Mouse (Mus musculus) kidney, adult 2 months (tissue): ENCODE results near the gene Foxe3. TPM values are rescaled to one million over a fixed set of nuclear protein-coding genes. Genes with fewer than 3 reads are reported as not detected.

Source experiments
- DNase-seq: peaks from one replicate; pipeline ENCODE4 v3.0.0; 2021
- H3K27ac ChIP-seq: fragments of 200-500 bp; 2 replicates; pipeline ENCODE4 v1.5.1; 2012; ENCODE audit warnings: low read depth, low read length, control low read depth, inconsistent platforms; ENCODE audit not compliant: insufficient read depth
- H3K27me3 ChIP-seq: fragments of 200-500 bp; replicated peaks from 2 replicates; pipeline ENCODE4 v1.6.1; 2012; ENCODE audit warnings: mild to moderate bottlenecking, moderate library complexity, low read length, inconsistent platforms; ENCODE audit not compliant: control insufficient read depth, insufficient read depth
- H3K36me3 ChIP-seq: fragments of 200-500 bp; 2 replicates; pipeline ENCODE4 v1.6.1; 2012; ENCODE audit warnings: mild to moderate bottlenecking, moderate library complexity, low read length, inconsistent platforms; ENCODE audit not compliant: control insufficient read depth, insufficient read depth
- H3K4me1 ChIP-seq: fragments of 200-500 bp; 2 replicates; pipeline ENCODE4 v1.6.1; 2011; ENCODE audit warnings: low read length; ENCODE audit not compliant: control insufficient read depth, insufficient read depth
- H3K4me3 ChIP-seq: fragments of 200-500 bp; 2 replicates; pipeline ENCODE4 v1.5.1; 2011; ENCODE audit warnings: mild to moderate bottlenecking, low read depth, low read length, control low read depth; ENCODE audit not compliant: insufficient read depth
- CTCF ChIP-seq: fragments of 200-500 bp; conservative IDR thresholded peaks from 2 replicates; pipeline ENCODE4 v1.5.1; 2011; ENCODE audit warnings: low read depth, mild to moderate bottlenecking, control low read depth, low read length, moderate library complexity, mixed read lengths; ENCODE audit not compliant: insufficient read depth, insufficient read length
- POLR2A ChIP-seq: fragments of 200-500 bp; IDR thresholded peaks from one replicate; pipeline ENCODE4 v1.6.1; 2011; ENCODE audit warnings: low read depth, low read length, control low read depth
- WGBS: fragments of 180-500 bp; shearing (Covaris S2); methylation state at CpG from one replicate; pipeline ENCODE4 v1.1.7; 2018; 5-methylcytosine and 5-hydroxymethylcytosine counted together
- polyA plus RNA-seq: library from polyadenylated mRNA; depleted of rRNA; stranded (reverse); fragments of >200 nt; gene quantifications from 2 replicates; pipeline ENCODE4 v1.2.3, GENCODE M21; 2012

Gene Foxe3
- polyA plus RNA-seq, 1 experiment: not detected

GRCm38 (mm10) chr4:114938248-114938647 lies 12.4 kb upstream of the Foxe3 start:
- DNase-seq: no peak
- Histone ChIP-seq H3K27me3 (no peaks in the 10 kb centered on the region), H3K36me3 (no peaks in the 10 kb centered on the region), H3K4me1 (no peaks in the 10 kb centered on the region), H3K27ac (no peak overlapping the region), H3K4me3 (no peak overlapping the region)
- WGBS: 37% methylated on average over 3 of the region's 3 CpGs
- TF ChIP-seq CTCF: no peak
- TF ChIP-seq POLR2A: no peak

GRCm38 (mm10) chr4:114937459-114938047 lies 11.7 kb upstream of the Foxe3 start:
- no peak for TF ChIP-seq CTCF
- TF ChIP-seq POLR2A: no peak
- Histone ChIP-seq H3K27me3 (no peaks in the 10 kb centered on the region), H3K4me1 (no peaks in the 10 kb centered on the region), H3K4me3 (no peak overlapping the region), H3K27ac (no peak overlapping the region), H3K36me3 (no peaks in the 10 kb centered on the region)
- 78% methylated on average over 4 of the region's 4 CpGs for WGBS
- DNase-seq: no peak

- TF ChIP-seq CTCF (no peak), POLR2A (no peak)
- Histone ChIP-seq H3K4me3 (no peak overlapping the region), H3K27ac (no peak overlapping the region), H3K36me3 (no peaks in the 10 kb centered on the region), H3K4me1 (no peaks in the 10 kb centered on the region), H3K27me3 (no peaks in the 10 kb centered on the region)
- no peak for DNase-seq
- WGBS: 80% methylated on average over 6 of the region's 6 CpGs
These were observed 8.4 kb upstream of the Foxe3 start for GRCm38 (mm10) chr4:114934188-114934587.

- H3K4me3 ChIP-seq: no peak overlapping the region
- H3K4me1 ChIP-seq: no peaks in the 10 kb centered on the region
- 87% methylated on average over 4 of the region's 4 CpGs for WGBS
- H3K27me3 ChIP-seq: no peaks in the 10 kb centered on the region
- no peak overlapping the region for H3K27ac ChIP-seq
- DNase-seq: no peak
- TF ChIP-seq CTCF (no peak), POLR2A (no peak)
- no peaks in the 10 kb centered on the region for H3K36me3 ChIP-seq
These were observed 6.9 kb upstream of the Foxe3 start for GRCm38 (mm10) chr4:114932747-114933146.

- H3K27me3 ChIP-seq: peaks cover 8% of the 10 kb centered on the region; the same call in 1 of the 2 replicates
- H3K4me1 ChIP-seq: no peaks in the 10 kb centered on the region
- DNase-seq: no peak
- H3K36me3 ChIP-seq: no peaks in the 10 kb centered on the region
- 71% methylated on average over 15 of the region's 15 CpGs for WGBS
- TF ChIP-seq POLR2A: no peak
- TF ChIP-seq CTCF: no peak
- no peak overlapping the region for H3K27ac ChIP-seq
- H3K4me3 ChIP-seq: no peak overlapping the region
These were observed 3.3 kb upstream of the Foxe3 start for GRCm38 (mm10) chr4:114929155-114929554.

- Histone ChIP-seq H3K27me3 (peaks cover 8% of the 10 kb centered on the region; the same call in 1 of the 2 replicates), H3K4me1 (no peaks in the 10 kb centered on the region), H3K27ac (no peak overlapping the region), H3K36me3 (no peaks in the 10 kb centered on the region), H3K4me3 (peak overlapping the region; percentile 22)
- no peak for TF ChIP-seq POLR2A
- TF ChIP-seq CTCF: no peak
- WGBS: 1% methylated on average over 125 of the region's 125 CpGs
- peak; percentile 32 for DNase-seq
These were observed 569 bp downstream of the Foxe3 start for GRCm38 (mm10) chr4:114924971-114925916.

GRCm38 (mm10) chr4:114917091-114917490 lies 8.7 kb downstream of the Foxe3 start:
- DNase-seq: peak; percentile 66
- Histone ChIP-seq H3K27ac (no peak overlapping the region), H3K36me3 (no peaks in the 10 kb centered on the region), H3K4me1 (no peaks in the 10 kb centered on the region), H3K27me3 (no peaks in the 10 kb centered on the region), H3K4me3 (no peak overlapping the region)
- WGBS: 47% methylated on average over 2 of the region's 2 CpGs
- TF ChIP-seq CTCF (peak; percentile 54), POLR2A (no peak)

GRCm38 (mm10) chr4:114916056-114916455 lies 9.8 kb downstream of the Foxe3 start:
- no peak overlapping the region for H3K27ac ChIP-seq
- no peaks in the 10 kb centered on the region for H3K27me3 ChIP-seq
- DNase-seq: no peak
- WGBS: 81% methylated on average over 4 of the region's 4 CpGs
- no peaks in the 10 kb centered on the region for H3K4me1 ChIP-seq
- TF ChIP-seq CTCF (no peak), POLR2A (no peak)
- no peak overlapping the region for H3K4me3 ChIP-seq
- H3K36me3 ChIP-seq: no peaks in the 10 kb centered on the region
